Mouse (Mus musculus): ENCODE measurements around the gene P2rx7. TPM values are rescaled to one million over a fixed set of nuclear protein-coding genes. Genes with fewer than 3 reads are reported as not detected.

Gene P2rx7
- total RNA-seq (2017), result 3.7 and 6.3 TPM in 2 replicates

DNA sequence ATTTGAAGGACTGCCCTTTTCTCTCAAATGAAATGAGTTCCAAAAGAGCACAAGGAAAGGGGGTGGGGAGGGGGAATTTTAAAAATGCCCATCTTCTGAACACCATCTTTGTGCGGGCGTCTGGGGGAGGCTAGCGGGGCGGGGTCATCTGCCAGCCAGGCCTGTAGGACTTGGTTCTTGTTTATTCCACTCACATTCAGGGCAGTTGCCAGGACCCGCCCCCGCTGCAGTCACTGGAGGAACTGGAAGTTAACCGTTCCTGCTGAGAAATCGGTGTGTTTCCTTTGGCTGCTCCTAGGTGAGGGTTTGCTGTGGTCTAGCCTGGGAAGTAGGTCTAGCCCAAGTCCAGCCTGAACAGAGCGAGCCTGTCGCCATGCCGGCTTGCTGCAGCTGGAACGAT, at the start of gene P2rx7:
P2rx7 (plus strand) TSS at position 211 of the 400 bp plus-strand sequence.
- ATAC-seq (ENCODE audit: extremely low read depth, insufficient number of reproducible peaks, low FRiP score, poor library complexity, severe bottlenecking), result 0 out of 2 replicates have a peak, but pooled peaks have one; percentile 2

DNA sequence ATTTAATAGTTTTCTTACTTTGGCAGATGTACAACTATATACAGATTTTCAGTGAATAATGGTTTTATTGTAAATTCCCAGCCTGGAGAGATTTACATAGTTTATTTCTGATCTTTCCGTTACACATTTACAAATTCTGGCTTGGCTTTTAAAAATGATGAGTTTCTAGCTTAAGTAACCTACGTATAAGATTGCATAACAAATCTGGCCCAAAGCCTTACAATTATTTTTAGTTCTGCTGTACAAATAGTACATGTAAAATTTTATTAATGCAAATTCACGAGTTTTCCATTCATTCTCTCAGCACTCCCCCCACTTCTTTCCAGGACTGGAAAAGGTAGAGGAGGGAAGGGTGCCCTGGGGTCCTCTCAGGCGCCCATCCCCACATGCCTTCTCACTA, 48.2 kb upstream of the P2rx7 start:
- ATAC-seq (ENCODE audit: extremely low read depth, insufficient number of reproducible peaks, low FRiP score, poor library complexity, severe bottlenecking), result no peak

GRCm38 (mm10) chr5:122602233-122602632, 41.5 kb upstream of the P2rx7 start:
- peak; percentile 95 for ATAC-seq (ENCODE audit: extremely low read depth, insufficient number of reproducible peaks, low FRiP score, poor library complexity, severe bottlenecking)

DNA sequence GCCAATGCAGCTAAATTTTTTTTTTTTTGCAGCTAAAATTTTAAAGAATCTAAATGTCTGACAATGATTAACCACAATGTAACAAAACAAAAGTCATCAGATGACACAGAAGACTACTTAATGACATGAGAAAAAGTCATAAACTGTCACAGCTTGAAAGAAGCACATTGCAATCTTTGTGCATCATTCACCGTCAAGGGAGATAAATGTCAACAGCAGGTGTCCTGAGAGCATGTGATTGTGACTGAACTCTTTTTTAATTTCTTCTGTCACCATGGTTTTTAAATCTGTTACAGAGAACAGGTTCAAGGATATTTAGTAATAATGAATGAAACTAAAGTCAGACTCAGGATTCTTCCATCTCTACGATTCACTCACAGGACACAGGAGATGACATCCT, 38.8 kb upstream of the P2rx7 start:
- no peak for ATAC-seq (ENCODE audit: extremely low read depth, insufficient number of reproducible peaks, low FRiP score, poor library complexity, severe bottlenecking)

DNA sequence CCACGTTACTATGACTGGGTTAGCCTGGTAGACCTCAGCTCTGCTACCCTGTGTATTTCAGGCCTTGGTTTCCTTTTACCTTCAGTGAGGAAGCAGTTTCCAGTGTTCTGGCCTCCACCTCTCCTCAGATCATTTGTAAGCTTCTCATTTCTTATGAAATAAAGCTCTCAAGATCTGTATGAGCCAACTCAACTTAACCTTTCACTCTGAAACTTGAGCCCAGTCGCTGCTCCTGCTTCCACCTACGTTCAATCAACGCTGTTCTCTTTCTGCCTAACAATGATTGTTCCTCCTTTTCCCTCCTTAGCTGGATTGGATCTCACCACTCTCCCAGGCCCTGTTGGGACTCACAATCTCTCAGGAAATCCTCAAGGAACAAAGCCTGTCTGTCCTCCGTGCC, 32.1 kb upstream of the P2rx7 start:
- ATAC-seq (ENCODE audit: extremely low read depth, insufficient number of reproducible peaks, low FRiP score, poor library complexity, severe bottlenecking), result no peak

- peak; percentile 93 for ATAC-seq (ENCODE audit: extremely low read depth, insufficient number of reproducible peaks, low FRiP score, poor library complexity, severe bottlenecking)
These were observed 29.6 kb upstream of the P2rx7 start, which contains the start of gene Ift81 for GRCm38 (mm10) chr5:122613908-122614732. TSS of gene Ift81 (minus strand) at chr5:122614518.

DNA sequence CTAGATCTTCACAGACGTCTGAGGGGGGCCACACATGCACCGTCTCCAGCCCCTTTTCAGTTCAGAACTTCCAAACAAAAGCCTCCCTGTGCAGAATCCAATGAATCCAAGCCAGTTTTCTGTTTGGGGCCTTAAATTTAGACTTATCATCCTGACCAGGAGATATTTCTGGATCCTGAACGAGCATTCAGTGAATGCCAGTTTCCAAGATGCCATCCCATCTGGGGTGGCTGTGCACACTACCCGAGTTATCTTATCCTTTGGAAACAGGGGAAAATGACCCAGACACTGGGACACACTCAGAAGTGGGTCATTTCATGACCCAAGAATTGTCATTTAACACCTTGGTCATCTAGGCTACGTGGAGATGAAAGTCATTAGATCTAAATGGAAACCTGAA, 26.0 kb upstream of the P2rx7 start:
- ATAC-seq (ENCODE audit: extremely low read depth, insufficient number of reproducible peaks, low FRiP score, poor library complexity, severe bottlenecking), result no peak

DNA sequence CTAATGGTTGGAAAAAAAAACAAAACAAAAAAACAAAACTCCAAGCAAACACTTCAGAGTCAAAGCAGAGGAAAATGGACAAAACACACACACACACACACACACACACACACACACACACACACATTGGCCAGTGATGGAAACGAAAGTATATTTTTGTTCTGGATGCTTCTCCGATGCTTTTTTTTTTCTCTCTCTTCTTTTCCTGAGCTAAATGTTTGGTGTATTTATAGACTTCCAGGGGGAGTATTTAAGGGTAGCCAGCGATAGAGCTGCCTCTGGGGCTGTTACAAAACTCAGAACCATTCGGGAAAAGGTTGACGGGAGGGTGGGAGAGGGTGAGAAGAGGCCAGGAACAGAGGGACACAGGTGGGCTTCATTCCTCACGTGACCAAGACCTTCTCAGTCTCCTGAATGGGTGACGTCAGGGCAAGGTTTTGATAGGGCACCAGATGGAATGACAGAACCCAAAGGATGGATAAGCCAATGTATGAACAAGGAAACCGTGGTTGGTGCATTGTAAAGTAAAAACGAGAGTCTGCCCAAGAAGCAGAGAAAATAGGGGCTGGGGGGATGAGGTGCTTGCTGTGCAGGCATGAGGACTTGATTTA, 23.9 kb upstream of the P2rx7 start:
- ATAC-seq (ENCODE audit: extremely low read depth, insufficient number of reproducible peaks, low FRiP score, poor library complexity, severe bottlenecking), result no peak

DNA sequence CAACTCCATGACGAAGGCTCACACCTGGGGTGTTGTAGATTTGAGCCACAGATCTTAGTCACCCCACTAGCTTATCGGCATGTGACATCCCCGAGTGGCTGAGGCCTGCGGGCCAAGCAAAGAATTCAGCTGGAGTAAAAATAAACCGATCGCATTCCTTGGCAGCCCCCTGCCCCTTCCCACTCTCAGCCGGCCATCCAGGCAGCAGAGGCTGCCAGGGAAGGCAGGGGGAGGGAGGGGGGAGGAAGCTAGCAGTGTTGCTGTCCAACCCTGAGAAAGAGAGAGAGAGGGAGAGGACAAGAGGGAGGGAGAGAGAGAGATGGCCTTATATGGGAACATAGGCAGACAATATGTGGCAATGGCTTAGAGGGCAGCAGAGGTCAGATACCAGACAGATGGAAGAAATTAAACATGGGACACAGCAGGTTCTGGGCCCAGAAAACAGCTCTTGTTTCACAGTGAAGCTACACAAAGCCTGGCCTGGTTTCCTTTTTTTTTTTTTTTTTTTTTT, 22.3 kb upstream of the P2rx7 start:
- no peak for ATAC-seq (ENCODE audit: extremely low read depth, insufficient number of reproducible peaks, low FRiP score, poor library complexity, severe bottlenecking)

DNA sequence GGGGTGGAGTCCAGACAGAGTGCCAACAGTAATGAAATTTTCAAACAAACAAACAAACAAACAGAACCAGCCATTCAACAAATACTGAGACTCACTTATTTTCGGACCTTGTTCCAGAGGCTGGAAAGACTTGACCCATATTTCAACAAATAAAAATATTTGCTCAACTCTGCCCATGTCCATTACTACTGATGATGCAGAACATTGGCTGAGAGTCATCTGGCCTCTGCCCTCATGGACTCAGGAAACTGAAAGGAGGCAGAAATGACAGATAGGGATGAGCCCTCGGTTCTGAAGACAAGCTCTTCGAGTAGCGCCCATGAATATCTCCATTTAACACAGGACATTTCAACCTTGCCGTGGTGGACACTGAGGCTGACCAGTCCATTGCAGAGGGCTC, 21.2 kb upstream of the P2rx7 start:
- ATAC-seq (ENCODE audit: extremely low read depth, insufficient number of reproducible peaks, low FRiP score, poor library complexity, severe bottlenecking), result no peak

DNA sequence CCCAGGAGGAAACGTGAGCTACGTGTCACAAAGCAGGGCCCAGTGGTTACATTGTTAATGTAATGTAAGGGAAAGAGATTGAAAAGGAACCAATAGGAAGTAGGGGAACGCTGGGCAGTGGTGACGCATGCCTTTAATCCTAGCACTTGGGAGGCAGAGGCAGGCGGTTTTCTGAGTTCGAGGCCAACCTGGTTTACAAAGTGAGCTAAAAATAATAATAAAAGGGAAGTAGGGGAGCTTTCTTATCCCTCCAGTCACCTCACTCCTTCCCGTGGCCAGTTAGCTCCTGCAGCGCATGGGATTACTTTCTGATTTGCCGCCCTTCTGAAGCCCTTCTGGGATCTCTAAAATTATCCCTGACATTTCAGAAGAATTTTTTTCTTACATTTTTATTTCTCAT, 19.9 kb upstream of the P2rx7 start:
- no peak for ATAC-seq (ENCODE audit: extremely low read depth, insufficient number of reproducible peaks, low FRiP score, poor library complexity, severe bottlenecking)

DNA sequence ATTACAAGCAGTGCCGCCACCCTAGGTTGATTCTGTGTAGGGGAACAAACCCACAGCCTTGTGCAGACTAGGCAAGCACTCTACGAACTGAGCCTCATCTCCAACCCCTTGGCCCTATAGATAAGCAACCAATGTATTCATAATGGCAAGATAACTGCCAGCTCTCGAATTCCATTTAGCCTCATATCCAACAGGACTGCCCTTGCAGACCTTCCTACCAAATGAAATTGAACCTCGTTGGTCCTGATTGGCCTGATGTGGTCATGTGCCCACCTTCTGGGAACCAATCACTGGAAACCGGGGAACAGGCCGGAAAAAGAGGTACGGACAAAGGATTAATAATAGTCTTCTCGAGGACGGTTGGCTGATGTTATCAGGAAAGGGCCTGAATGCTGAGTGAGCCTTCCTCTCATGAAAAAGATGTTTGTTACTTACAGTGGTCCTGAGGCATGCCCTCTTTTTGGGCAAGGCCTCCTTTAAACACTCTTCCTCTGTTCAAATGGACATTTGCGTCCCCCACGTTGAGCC, 18.7 kb upstream of the P2rx7 start:
- no peak for ATAC-seq (ENCODE audit: extremely low read depth, insufficient number of reproducible peaks, low FRiP score, poor library complexity, severe bottlenecking)

- ATAC-seq (ENCODE audit: extremely low read depth, insufficient number of reproducible peaks, low FRiP score, poor library complexity, severe bottlenecking), result no peak
These were observed 18.0 kb upstream of the P2rx7 start for GRCm38 (mm10) chr5:122625565-122626252.

DNA sequence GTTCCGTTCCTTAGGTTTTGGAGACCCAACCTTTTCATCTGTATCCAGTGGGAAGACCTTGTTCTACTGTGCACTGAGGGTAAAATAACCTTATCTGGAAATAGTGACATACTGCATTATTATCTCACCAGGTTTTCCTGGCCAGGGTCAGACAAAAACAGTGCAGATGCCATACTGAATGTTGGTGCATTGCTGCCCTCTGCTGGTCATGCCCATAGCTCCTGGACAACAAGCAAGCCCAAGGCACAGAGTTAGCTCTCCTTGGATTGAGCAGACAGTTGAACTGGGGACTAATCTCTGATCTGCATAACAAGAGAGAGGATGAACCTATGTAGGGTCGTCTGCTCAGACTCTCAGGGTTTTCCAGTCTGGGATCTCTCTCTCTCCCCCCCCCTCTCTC, 16.5 kb upstream of the P2rx7 start:
- peak; percentile 75; the same call in 1 of the 2 replicates for ATAC-seq (ENCODE audit: extremely low read depth, insufficient number of reproducible peaks, low FRiP score, poor library complexity, severe bottlenecking)

DNA sequence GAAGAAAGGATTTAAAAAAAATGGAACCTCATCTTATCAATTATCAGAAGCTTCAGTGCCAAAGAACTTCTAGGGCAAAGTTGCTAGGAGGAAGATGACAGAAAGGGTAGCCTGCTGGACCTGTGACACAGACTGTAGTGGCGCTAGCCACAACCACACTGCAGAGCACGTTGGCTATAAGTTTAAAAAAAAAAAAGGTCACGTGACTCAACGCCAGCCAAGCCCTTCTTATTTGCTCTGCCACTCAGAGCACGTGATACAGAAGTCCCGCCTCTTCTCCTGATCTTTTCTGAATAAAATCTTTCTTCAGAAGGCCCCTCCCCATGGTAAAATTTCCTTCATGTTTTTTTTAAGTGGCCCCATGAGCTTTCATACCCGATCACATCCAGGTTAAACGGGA, 8.5 kb upstream of the P2rx7 start:
- no peak for ATAC-seq (ENCODE audit: extremely low read depth, insufficient number of reproducible peaks, low FRiP score, poor library complexity, severe bottlenecking)

GRCm38 (mm10) chr5:122636308-122636707, 7.4 kb upstream of the P2rx7 start:
- ATAC-seq (ENCODE audit: extremely low read depth, insufficient number of reproducible peaks, low FRiP score, poor library complexity, severe bottlenecking), result no peak

GRCm38 (mm10) chr5:122636958-122637357, 6.8 kb upstream of the P2rx7 start:
- no peak for ATAC-seq (ENCODE audit: extremely low read depth, insufficient number of reproducible peaks, low FRiP score, poor library complexity, severe bottlenecking)

DNA sequence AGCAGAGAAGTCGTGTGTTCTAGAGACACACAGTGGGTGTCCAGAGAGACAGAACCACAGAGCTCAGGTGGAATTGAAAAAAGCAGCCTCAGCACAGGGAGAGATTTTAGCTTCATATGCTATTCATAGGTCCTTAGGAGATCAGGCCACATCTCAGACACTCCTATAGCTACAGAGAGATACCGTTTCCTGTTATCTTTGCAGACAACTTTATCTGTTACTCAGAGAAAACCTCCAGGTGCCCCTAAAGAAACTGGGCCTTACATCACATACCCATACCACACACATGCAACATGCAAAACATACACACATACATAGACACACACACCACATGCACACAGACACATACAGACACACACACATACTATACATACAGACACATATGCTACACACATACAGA, 5.4 kb upstream of the P2rx7 start:
- ATAC-seq (ENCODE audit: extremely low read depth, insufficient number of reproducible peaks, low FRiP score, poor library complexity, severe bottlenecking), result no peak

- no peak for ATAC-seq (ENCODE audit: extremely low read depth, insufficient number of reproducible peaks, low FRiP score, poor library complexity, severe bottlenecking)
These were observed 4.2 kb upstream of the P2rx7 start for GRCm38 (mm10) chr5:122639517-122639916.

All from neutrophil, adult 5-6 weeks (primary cell).